Mouse (Mus musculus): ENCODE measurements at regions not wholly inside any gene's neighbourhood (a gene's known extent, or its start where the extent isn't known, plus 50 kb on each side); places are given as distances from the start of the nearest gene placed in this dataset.

- H3K27ac ChIP-seq, result no peak overlapping the region
- no peak for ATAC-seq (ENCODE audit: low FRiP score, low read depth)
- 52% methylated on average over 2 of the region's 2 CpGs for WGBS
These were observed 57.2 kb upstream of the Arhgef26 start for GRCm38 (mm10) chr3:62280960-62281359.

More at GRCm38 (mm10) chr3:62280960-62281359, 57.2 kb upstream of the Arhgef26 start:
- Histone ChIP-seq H3K4me1 (no peaks in the 10 kb centered on the region), H3K9me3 (no peaks in the 10 kb centered on the region), H3K4me3 (no peak overlapping the region), H3K27me3 (replicated peaks) (no peaks in the 10 kb centered on the region), H3K36me3 (no peaks in the 10 kb centered on the region), H3K4me2 (replicated peaks) (no peak overlapping the region), H3K9ac (no peak overlapping the region)

Data from neural tube, embryonic 12.5 days (tissue).